Comparison of ENCODE assay signal across 12 mouse cellular contexts in genomic region chr5:124883877-124884276, GRCm38 (mm10). TPM values are rescaled to one million over a fixed set of nuclear protein-coding genes. Genes with fewer than 3 reads are reported as not detected.
DNase-seq lines count a peak whose midpoint lies in the region; ATAC-seq and TF ChIP-seq lines count a peak whose summit lies in the region.
"Had no signal": no experiment of that assay in that cellular context is flagged by ENCODE, and none has a peak within 500 bp of the region (broad histone marks: within the 10 kb centered on the region; RNA-seq: fewer than 3 reads in every experiment).

No protein-coding gene starts in this region.

- no peaks in the 10 kb centered on the region for H3K9me3 ChIP-seq in forebrain, embryonic 14.5 days (replicated peaks; ENCODE audit: control insufficient read depth, low read length)
- H3K9me3 ChIP-seq in forebrain, embryonic 11.5 days (ENCODE audit: control insufficient read depth, low read length), result no peaks in the 10 kb centered on the region

- H3K4me1 ChIP-seq in forebrain, embryonic 14.5 days (ENCODE audit: control insufficient read depth, insufficient read depth, low read length), result peaks cover 3% of the 10 kb centered on the region; the same call in 1 of the 2 replicates
- H3K4me1 ChIP-seq in forebrain, embryonic 11.5 days (replicated peaks; ENCODE audit: control insufficient read depth, insufficient read depth, low read length), result no peaks in the 10 kb centered on the region
- H3K4me1 ChIP-seq in lung, adult 2 months (ENCODE audit: control insufficient read depth, insufficient read depth, low read length), result no peaks in the 10 kb centered on the region

- no peak for TF ChIP-seq POLR2A in lung, adult 2 months (IDR thresholded peaks at IDR 0.05; ENCODE audit: borderline replicate concordance, extremely low read depth, low read depth, low read length)

- H3K36me3 ChIP-seq in forebrain, embryonic 14.5 days (ENCODE audit: control insufficient read depth, insufficient read depth, low read length), result peaks cover 64% of the 10 kb centered on the region
- peaks cover 2% of the 10 kb centered on the region; the same call in 1 of the 2 replicates for H3K36me3 ChIP-seq in forebrain, embryonic 11.5 days (ENCODE audit: control insufficient read depth, insufficient read depth, low read length)

- no peaks in the 10 kb centered on the region for H3K27me3 ChIP-seq in forebrain, embryonic 14.5 days (replicated peaks; ENCODE audit: control insufficient read depth, insufficient read depth, low read length)
- H3K27me3 ChIP-seq in forebrain, embryonic 11.5 days (ENCODE audit: control insufficient read depth, insufficient read depth, low read length), result no peaks in the 10 kb centered on the region

- no peak overlapping the region for H3K27ac ChIP-seq in forebrain, embryonic 14.5 days (ENCODE audit: low read depth, low read length)
- no peak overlapping the region for H3K27ac ChIP-seq in forebrain, embryonic 11.5 days (ENCODE audit: low read depth, low read length)

- ATAC-seq in forebrain, embryonic 14.5 days, result no peak
- no peak for ATAC-seq in forebrain, embryonic 11.5 days (replicated peaks; ENCODE audit: low FRiP score)

- no peak overlapping the region for H3K9ac ChIP-seq in forebrain, embryonic 14.5 days (ENCODE audit: low read length)
- no peak overlapping the region for H3K9ac ChIP-seq in forebrain, embryonic 11.5 days (ENCODE audit: low read length)

- no peak for TF ChIP-seq CTCF in lung, adult 2 months (IDR thresholded peaks at IDR 0.05; ENCODE audit: insufficient read depth, low read length)

- no peak overlapping the region for H3K4me3 ChIP-seq in forebrain, embryonic 14.5 days (ENCODE audit: low read depth, low read length)
- no peak overlapping the region for H3K4me3 ChIP-seq in forebrain, embryonic 11.5 days (ENCODE audit: low read depth, low read length)
- no peak overlapping the region for H3K4me3 ChIP-seq in lung, adult 2 months (replicated peaks; ENCODE audit: extremely low read depth, low read depth, low read length)

- DNase-seq in forebrain, embryonic 14.5 days (ENCODE audit: low spot score), result peak; percentile 68
- DNase-seq in forebrain, embryonic 11.5 days (ENCODE audit: low spot score), result no peak
- peak; percentile 85 to 87 for DNase-seq in cerebellum, postnatal 10 days
- peak; percentile 72 to 83 for DNase-seq in layer of hippocampus, adult 8-10 months (ENCODE audit: low spot score in 2 of 2)
- peak; percentile 74 to 82 for DNase-seq in right cerebral cortex, postnatal 10 days (ENCODE audit: low spot score in 2 of 2)
- DNase-seq in kidney, adult 9 months, result no peak
- DNase-seq in lung, adult 2 months, result no peak
- DNase-seq in urinary bladder, adult 18-20 months (ENCODE audit: low spot score in 2 of 2), result no peak
- DNase-seq: gastrocnemius, postnatal 36 days; heart, postnatal 10 days; kidney, adult 2 months; lung, adult 18-20 months had no signal

- no peak overlapping the region for H3K4me2 ChIP-seq in forebrain, embryonic 14.5 days (ENCODE audit: low read length)
- H3K4me2 ChIP-seq in forebrain, embryonic 11.5 days (ENCODE audit: low read depth, low read length, severe bottlenecking), result no peak overlapping the region

- WGBS in forebrain, embryonic 14.5 days, result 81% methylated on average over 6 of the region's 6 CpGs
- WGBS in forebrain, embryonic 11.5 days, result 94% methylated on average over 6 of the region's 6 CpGs
- 81% methylated on average over 6 of the region's 6 CpGs for WGBS in lung, adult 2 months

RNA-seq across cellular contexts. Expression of gene Zfp664, which starts 21.4 kb away (rescaled TPM):
- polyA plus RNA-seq in forebrain, embryonic 14.5 days (2014; fragmentation: Nextera tagmentation; extraction: Ambion mirVana), result 94.6 and 105 TPM in 2 replicates
- polyA plus RNA-seq in forebrain, embryonic 11.5 days (2014; fragmentation: Nextera tagmentation; extraction: Ambion mirVana), result 139 and 166 TPM in 2 replicates
- 10 to 100 TPM; 60.6 to 73.4 (median 65.8) TPM for total RNA-seq in layer of hippocampus, adult 8-10 months (2022)
- polyA plus RNA-seq in lung, adult 2 months (2012; rRNA removed), result 26.6 and 27.7 TPM in 2 replicates

RNA-seq across cellular contexts. Expression of gene Ccdc92, which starts 21.7 kb away (rescaled TPM):
- polyA plus RNA-seq in forebrain, embryonic 14.5 days (2014; fragmentation: Nextera tagmentation; extraction: Ambion mirVana), result 23.6 and 31.3 TPM in 2 replicates
- polyA plus RNA-seq in forebrain, embryonic 11.5 days (2014; fragmentation: Nextera tagmentation; extraction: Ambion mirVana), result 17.3 and 18.6 TPM in 2 replicates
- 10 to 100 TPM; 70.4 to 76.4 (median 72.7) TPM for total RNA-seq in layer of hippocampus, adult 8-10 months (2022)
- polyA plus RNA-seq in lung, adult 2 months (2012; rRNA removed), result 21.5 and 21.9 TPM in 2 replicates

Comparison
In these comparisons a context has a peak if more than half of its experiments do, and no peak if none do; other contexts are left out.
1. DNase-seq: peak in forebrain, embryonic 14.5 days (single experiment), cerebellum, postnatal 10 days (2 of 2), layer of hippocampus, adult 8-10 months (2 of 2) and right cerebral cortex, postnatal 10 days (2 of 2); none in forebrain, embryonic 11.5 days (single experiment), kidney, adult 9 months (single experiment), lung, adult 2 months (single experiment) and urinary bladder, adult 18-20 months (0 of 2).